Mouse (Mus musculus): ENCODE results near the gene Cyp46a1.

DNA sequence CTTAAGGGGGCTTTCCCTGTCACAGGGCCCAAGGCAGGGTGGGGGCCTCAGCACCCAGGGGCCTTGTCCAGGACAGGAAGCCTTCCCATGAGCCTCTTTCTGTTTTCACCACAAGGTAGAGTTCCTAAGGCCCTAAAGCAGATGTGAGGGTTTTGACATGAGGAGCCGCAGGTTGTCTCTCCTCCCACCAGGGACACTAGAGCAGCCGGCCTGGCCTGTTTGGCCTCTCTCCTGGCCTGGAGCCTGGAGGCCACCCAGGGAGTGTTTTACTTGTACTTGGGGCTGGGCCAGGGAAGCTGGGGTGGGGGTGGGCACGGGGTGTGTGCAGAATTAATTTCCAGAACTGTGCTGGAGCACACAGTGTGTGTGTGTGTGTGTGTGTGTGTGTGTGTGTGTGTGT is 31.2 kb downstream of the Cyp46a1 start:
- TF ChIP-seq CTCF (IDR thresholded peaks at IDR 0.05; ENCODE audit: control insufficient read depth, insufficient read depth, low read length) (no peak), POLR2A (IDR thresholded peaks at IDR 0.05; ENCODE audit: borderline replicate concordance, control insufficient read depth, low read depth, low read length) (no peak)

Measured in bone marrow, adult 2 months (tissue).